Mouse (Mus musculus): ENCODE results near the gene Otoa.

- TF ChIP-seq CTCF (IDR thresholded peaks at IDR 0.05; ENCODE audit: extremely low read depth, insufficient read depth, insufficient read length, insufficient replicate concordance) (no peak), POLR2A (IDR thresholded peaks at IDR 0.05; ENCODE audit: low read depth, low read length) (no peak)
Observed at GRCm38 (mm10) chr7:121045671-121046453, 35.6 kb upstream of the Otoa start.

Data from spleen, adult 2 months (tissue).